Mouse (Mus musculus) gastrocnemius, adult 18-20 months (tissue): ENCODE data around the gene Cd81. TPM values are rescaled to one million over a fixed set of nuclear protein-coding genes. Genes with fewer than 3 reads are reported as not detected.

Experiments
- DNase-seq: peaks from one replicate; pipeline ENCODE4 v3.0.0; 2021; ENCODE audit warnings: low spot score
- total RNA-seq, 2 experiments: library from RNA; stranded (reverse); gene quantifications; 2 replicates each; pipeline ENCODE4 v1.2.3; 2021

Cd81 gene
- total RNA-seq, 2 experiments from 2014 or later, result 97.2 to 115 TPM

DNA sequence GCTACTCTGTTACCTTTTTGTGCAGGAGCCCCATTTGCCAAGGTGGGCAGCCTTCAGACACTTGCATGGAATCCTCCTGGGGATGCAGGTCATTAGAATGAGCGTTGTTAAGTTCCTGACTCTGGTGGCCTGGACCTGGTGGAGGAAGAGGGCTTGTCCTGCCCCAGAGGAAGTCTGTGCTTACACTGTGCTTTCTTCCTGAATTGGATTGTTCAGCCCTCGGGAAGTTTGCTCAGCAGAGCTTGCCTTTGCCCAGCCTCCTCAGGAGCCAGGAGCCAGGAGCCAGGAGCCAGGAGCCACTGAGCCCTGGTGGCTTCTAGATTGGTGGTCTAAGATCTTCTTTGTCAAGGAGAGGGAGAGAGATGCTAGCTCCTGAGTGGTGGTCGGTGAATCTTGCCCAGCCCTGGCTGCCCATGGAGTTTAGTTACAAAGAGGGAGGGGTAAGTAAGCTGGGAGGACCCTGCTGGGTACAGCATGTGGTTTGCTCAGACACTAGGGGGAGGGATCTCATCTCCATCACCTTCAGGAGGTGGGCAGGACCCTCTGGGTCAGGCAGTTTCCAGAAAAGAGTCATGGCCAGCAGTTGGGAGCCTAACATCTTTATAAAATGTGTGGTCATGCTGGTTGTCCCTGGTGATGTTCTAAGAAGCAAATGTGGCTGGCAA is 56.6 kb downstream of the Cd81 start:
- no peak for DNase-seq

- no peak for DNase-seq
Measured at GRCm38 (mm10) chr7:143109696-143110095, 57.2 kb downstream of the Cd81 start.

DNA sequence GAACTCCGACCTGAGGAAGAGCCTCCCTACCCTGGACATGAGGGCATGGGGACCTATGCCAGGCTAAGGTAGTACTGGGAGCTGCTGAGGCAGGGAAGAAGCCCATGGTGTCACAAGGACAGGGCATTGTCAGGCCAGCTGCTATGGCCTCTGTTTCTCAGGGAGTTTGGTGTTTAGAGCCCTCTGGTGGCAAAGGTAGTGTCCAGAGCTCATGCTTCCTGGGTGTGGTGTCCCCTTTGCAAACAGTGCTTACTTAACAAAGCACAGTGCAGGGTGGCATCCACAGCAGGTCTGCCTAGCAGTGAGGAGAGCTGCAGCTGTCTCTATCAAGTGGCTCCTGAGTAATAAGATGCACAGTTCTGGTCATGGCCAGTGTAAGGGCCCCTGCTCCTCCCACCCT is 58.3 kb downstream of the Cd81 start:
- DNase-seq, result no peak

DNA sequence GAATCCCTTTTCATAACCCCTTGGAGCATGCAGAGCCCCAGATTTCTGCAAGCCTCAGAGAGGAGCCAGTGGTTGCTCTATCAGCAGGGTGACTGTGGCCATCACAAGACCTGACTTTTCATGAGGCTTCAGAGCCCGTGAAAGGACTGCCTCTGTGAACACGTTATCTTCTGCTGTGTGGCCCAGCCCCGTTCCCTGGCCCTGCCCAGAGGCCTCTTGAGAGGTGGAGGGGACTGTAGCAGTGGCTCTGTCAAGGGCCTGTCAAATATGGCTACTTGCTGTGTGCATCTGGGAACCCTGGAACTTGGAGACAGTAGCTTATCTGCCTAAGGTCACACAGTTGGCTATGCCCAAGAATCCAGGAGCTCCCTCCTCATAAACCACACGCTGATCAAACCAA is 59.2 kb downstream of the Cd81 start:
- no peak for DNase-seq

GRCm38 (mm10) chr7:143112395-143112794 is 59.9 kb downstream of the Cd81 start:
- DNase-seq, result no peak

DNA sequence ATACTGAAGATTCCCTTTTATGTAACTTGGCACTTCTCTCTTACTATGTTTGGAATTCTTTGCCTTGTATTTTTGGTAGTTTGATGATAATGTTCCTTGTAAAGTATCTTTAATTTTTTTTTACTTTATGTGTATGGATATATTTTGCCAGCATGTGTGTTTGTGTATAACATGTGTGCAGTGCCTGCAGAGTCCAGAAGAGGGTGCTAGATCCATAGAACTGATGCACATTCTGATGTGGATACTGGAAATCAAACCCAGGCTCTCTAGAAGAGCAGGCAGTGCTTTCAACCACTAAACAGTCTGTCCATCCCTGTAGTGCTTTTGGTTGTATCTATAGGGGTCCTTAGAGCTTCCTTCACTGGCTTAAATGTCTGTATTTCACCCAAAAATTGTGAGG is 62.2 kb downstream of the Cd81 start:
- no peak for DNase-seq

GRCm38 (mm10) chr7:143116521-143116920 is 64.0 kb downstream of the Cd81 start:
- no peak for DNase-seq

Other genes starting within 250 kb of the Cd81 start
- gene Th, start 121.6 kb upstream of the Cd81 start, total RNA-seq, result 1 to 10 TPM in 1 of 2 experiments, not detected in 1; 1.1 TPM
- gene Ascl2, start 83.5 kb upstream of the Cd81 start, total RNA-seq, result not detected
- under 1 TPM in 1 of 2 experiments, not detected in 1; 0.40 TPM for gene Tspan32, start 47.7 kb upstream of the Cd81 start, total RNA-seq
- 1 to 10 TPM; 6.7 to 8.0 TPM for gene Tssc4, start 16.5 kb downstream of the Cd81 start, total RNA-seq
- gene Trpm5, start 41.9 kb downstream of the Cd81 start, total RNA-seq, result not detected
- gene Kcnq1, start 53.6 kb downstream of the Cd81 start, total RNA-seq, result under 1 TPM; 0.50 to 0.57 TPM